Mouse (Mus musculus): ENCODE results near the gene Hsd3b4. TPM values are rescaled to one million over a fixed set of nuclear protein-coding genes. Genes with fewer than 3 reads are reported as not detected.
"Not testable (repeated sequence)": the region's sequence is repeated elsewhere in the genome, so short reads cannot be mapped to it uniquely, and the experiment has no call there.

The Hsd3b4 gene
- polyA plus RNA-seq, 1 experiment from 2014 or later, result not detected

DNA sequence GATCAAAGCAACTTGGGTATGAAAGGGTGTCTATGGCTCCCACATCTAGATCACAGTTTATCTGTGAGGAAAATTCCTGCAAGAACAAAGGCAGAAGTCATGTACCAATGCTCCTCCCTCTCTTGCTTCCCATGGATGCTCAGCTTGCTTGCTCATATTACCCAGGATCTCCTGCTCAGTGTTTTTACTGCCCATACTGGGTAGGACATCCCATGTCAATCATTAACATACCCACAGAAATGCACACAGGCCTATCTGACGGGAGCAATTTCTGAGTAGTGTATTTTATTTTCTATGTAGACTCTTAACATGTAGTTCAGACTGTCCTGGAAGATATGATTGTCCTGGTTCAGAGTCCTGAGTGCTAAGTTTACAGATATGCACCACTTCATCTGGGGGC is 39.3 kb downstream of the Hsd3b4 start:
- not testable (repeated sequence) for H3K36me3 ChIP-seq; H3K4me1 ChIP-seq (replicated peaks); H3K27ac ChIP-seq (replicated peaks); H3K27me3 ChIP-seq; H3K9me3 ChIP-seq; H3K9ac ChIP-seq; H3K4me2 ChIP-seq; H3K4me3 ChIP-seq; ATAC-seq (ENCODE audit: low read depth)
- WGBS, result no CpG with 5 or more reads among the region's 1 CpGs

DNA sequence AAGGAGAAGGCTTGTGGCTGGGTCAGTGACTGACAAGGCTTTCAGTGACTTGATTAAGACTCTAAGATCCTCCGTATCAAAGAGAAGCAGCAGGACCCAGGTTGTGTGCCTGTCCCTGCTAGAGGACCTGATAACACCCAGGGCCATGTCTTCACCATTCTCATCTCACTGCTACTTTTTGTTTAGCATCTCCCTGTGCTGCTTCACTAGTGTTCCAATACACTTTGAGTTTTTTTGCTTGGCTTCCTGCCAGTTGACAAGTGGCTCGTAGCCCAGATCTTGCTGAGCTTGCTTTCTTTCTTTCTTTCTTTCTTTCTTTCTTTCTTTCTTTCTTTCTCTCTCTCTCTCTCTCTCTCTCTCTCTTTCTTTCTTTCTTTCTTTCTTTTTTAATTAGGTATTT is 41.0 kb downstream of the Hsd3b4 start:
- not testable (repeated sequence) for H3K4me2 ChIP-seq; H3K27ac ChIP-seq (replicated peaks); H3K36me3 ChIP-seq; ATAC-seq (ENCODE audit: low read depth); H3K9ac ChIP-seq; H3K27me3 ChIP-seq; H3K4me1 ChIP-seq (replicated peaks); H3K4me3 ChIP-seq; H3K9me3 ChIP-seq
- 55% methylated on average over 1 of the region's 2 CpGs for WGBS

DNA sequence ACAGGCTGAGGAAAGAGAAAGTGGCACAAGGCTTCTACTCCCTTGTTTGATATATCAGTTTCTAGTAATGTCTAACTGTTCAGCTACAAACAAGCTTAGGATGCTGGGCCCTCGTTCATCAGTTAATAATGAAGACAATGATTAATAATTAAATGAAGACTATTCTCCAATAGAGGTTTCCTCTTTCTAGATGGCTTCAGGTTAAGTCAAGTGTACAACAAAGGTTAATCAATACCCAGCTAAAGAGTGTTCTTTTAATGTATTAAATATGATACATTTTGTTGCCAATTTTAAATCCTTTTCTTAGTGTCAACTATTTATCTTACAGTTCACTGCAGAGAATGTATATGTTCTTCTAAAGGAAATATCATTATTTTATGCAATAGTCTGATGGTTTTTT is 53.3 kb downstream of the Hsd3b4 start, which contains the start of gene Gm4450:
Gene Gm4450, minus strand, starts transcription at position 101 of the 400 bp plus-strand sequence.
- WGBS, result no CpG with 5 or more reads among the region's 1 CpGs
- not testable (repeated sequence) for H3K9ac ChIP-seq; H3K36me3 ChIP-seq; H3K4me3 ChIP-seq; H3K4me1 ChIP-seq (replicated peaks); ATAC-seq (ENCODE audit: low read depth); H3K4me2 ChIP-seq; H3K27ac ChIP-seq (replicated peaks); H3K27me3 ChIP-seq; H3K9me3 ChIP-seq

DNA sequence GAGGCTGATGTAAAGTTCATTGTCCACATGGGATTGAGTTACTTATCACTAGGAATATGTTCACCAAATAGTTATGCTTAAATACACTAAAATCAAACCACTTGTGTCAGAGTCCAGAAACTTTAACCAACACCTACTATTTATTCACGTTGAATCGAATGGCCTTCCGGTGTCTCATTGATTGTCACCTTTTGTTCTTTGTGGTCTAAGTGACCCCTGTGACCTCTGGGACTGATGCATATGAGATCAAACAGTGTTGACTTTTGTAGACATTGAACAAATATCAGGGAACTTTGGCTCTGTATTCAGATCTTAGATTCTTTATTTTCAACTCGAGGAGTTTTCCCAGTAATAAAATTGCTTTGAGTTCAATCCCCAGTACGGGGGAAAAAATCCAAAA is 56.5 kb downstream of the Hsd3b4 start:
- not testable (repeated sequence) for ATAC-seq (ENCODE audit: low read depth); H3K36me3 ChIP-seq; H3K27me3 ChIP-seq; H3K27ac ChIP-seq (replicated peaks); H3K4me2 ChIP-seq; H3K4me3 ChIP-seq; H3K9ac ChIP-seq; H3K4me1 ChIP-seq (replicated peaks); H3K9me3 ChIP-seq
- WGBS, result 78% methylated on average over 5 of the region's 5 CpGs

Other genes starting within 250 kb of the Hsd3b4 start
- gene Hmgcs2, start 230.1 kb downstream of the Hsd3b4 start, polyA plus RNA-seq (2015; fragmentation: Nextera tagmentation; extraction: Ambion mirVana), result 9.9 and 16.3 TPM in 2 replicates
- 166 and 171 TPM in 2 replicates for gene Phgdh, start 170.5 kb downstream of the Hsd3b4 start, polyA plus RNA-seq (2015; fragmentation: Nextera tagmentation; extraction: Ambion mirVana)
- 12.9 and 14.9 TPM in 2 replicates for gene Zfp697, start 128.1 kb downstream of the Hsd3b4 start, polyA plus RNA-seq (2015; fragmentation: Nextera tagmentation; extraction: Ambion mirVana)
- not detected in 2 replicates for gene Gm4450, start 53.4 kb downstream of the Hsd3b4 start, polyA plus RNA-seq (2015; fragmentation: Nextera tagmentation; extraction: Ambion mirVana)
- not detected in 2 replicates for gene Gm10681, start 78.3 kb upstream of the Hsd3b4 start, polyA plus RNA-seq (2015; fragmentation: Nextera tagmentation; extraction: Ambion mirVana)
- not detected in 2 replicates for gene Hsd3b5, start 119.7 kb upstream of the Hsd3b4 start, polyA plus RNA-seq (2015; fragmentation: Nextera tagmentation; extraction: Ambion mirVana)
- gene Hsd3b2, start 214.0 kb upstream of the Hsd3b4 start, polyA plus RNA-seq (2015; fragmentation: Nextera tagmentation; extraction: Ambion mirVana), result not detected in 2 replicates